ENCODE assay signal across 21 mouse cellular contexts in the genomic region with DNA sequence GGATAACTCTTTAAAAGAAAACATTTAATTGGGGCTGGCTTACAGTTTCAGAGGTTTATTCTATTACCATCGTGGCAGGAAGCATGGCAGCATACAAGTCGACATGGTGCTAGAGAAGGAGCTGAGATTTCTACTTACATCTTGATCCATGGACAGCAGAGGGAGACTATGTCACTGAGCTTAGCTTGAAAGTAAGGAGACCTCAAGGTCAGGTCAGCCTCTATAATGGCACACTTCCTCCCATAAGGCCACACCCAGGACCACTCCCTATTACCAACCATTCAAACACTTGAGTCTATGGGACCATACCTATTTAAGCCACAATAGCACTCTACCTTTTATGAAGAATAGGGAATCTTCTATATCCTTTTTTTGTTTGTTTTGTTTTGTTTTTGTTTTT. TPM values are rescaled to one million over a fixed set of nuclear protein-coding genes. Genes with fewer than 3 reads are reported as not detected.
"Had no signal": no experiment of that assay in that cellular context is flagged by ENCODE, and none has a peak within 500 bp of the region (broad histone marks: within the 10 kb centered on the region; RNA-seq: fewer than 3 reads in every experiment).

No protein-coding gene starts in this region.

- H3K4me1 ChIP-seq: limb, embryonic 13.5 days; stomach, embryonic 15.5 days had no signal

- H3K4me2 ChIP-seq: limb, embryonic 13.5 days; liver, embryonic 13.5 days; lung, embryonic 14.5 days; midbrain, embryonic 11.5 days; stomach, embryonic 15.5 days had no signal

- H3K9me3 ChIP-seq: limb, embryonic 10.5 days; liver, embryonic 13.5 days; stomach, embryonic 15.5 days had no signal

- H3K4me3 ChIP-seq: limb, embryonic 10.5 days; limb, embryonic 13.5 days; liver, embryonic 13.5 days; stomach, embryonic 15.5 days had no signal

- H3K9ac ChIP-seq: limb, embryonic 13.5 days; liver, embryonic 13.5 days; lung, embryonic 14.5 days; stomach, embryonic 15.5 days had no signal

- H3K27ac ChIP-seq: limb, embryonic 10.5 days; limb, embryonic 13.5 days; liver, embryonic 13.5 days; stomach, embryonic 15.5 days had no signal

- H3K27me3 ChIP-seq: limb, embryonic 13.5 days; stomach, embryonic 15.5 days had no signal

- H3K36me3 ChIP-seq: limb, embryonic 10.5 days; limb, embryonic 13.5 days; liver, embryonic 13.5 days; stomach, embryonic 15.5 days had no signal

- DNase-seq: kidney, adult 8-10 months; kidney, postnatal 14 days; kidney, postnatal 4 days; liver, embryonic 13.5 days; lung, embryonic 14.5 days; lung, postnatal 10 days; lung, postnatal 36 days; midbrain, embryonic 14.5 days; right cerebral cortex, adult 18-20 months; right cerebral cortex, postnatal 14 days; spleen, adult 18-20 months; thymus, adult 18-20 months; thymus, postnatal 36 days had no signal

RNA-seq across cellular contexts. Expression of gene Ptcra, which starts 29.5 kb away (rescaled TPM):
- total RNA-seq: left cerebral cortex, postnatal 25 days; liver, adult 2 months; megakaryocyte-erythroid progenitor cell, adult 5-6 weeks; midbrain, postnatal 0 days had no signal
